Mouse (Mus musculus) liver, adult 2 months (tissue): ENCODE data around the gene Fkbp8.

Experiments
- CTCF ChIP-seq: fragments of 200-500 bp; IDR thresholded peaks from 2 replicates; pipeline ENCODE4 v1.5.1; 2011; ENCODE audit warnings: low read depth, low read length, control low read depth
- POLR2A ChIP-seq: fragments of 200-500 bp; IDR thresholded peaks from 2 replicates; pipeline ENCODE4 v1.6.1; 2011; ENCODE audit warnings: low read length, control low read depth; ENCODE audit not compliant: insufficient read depth; ENCODE audit errors: extremely low read depth

DNA sequence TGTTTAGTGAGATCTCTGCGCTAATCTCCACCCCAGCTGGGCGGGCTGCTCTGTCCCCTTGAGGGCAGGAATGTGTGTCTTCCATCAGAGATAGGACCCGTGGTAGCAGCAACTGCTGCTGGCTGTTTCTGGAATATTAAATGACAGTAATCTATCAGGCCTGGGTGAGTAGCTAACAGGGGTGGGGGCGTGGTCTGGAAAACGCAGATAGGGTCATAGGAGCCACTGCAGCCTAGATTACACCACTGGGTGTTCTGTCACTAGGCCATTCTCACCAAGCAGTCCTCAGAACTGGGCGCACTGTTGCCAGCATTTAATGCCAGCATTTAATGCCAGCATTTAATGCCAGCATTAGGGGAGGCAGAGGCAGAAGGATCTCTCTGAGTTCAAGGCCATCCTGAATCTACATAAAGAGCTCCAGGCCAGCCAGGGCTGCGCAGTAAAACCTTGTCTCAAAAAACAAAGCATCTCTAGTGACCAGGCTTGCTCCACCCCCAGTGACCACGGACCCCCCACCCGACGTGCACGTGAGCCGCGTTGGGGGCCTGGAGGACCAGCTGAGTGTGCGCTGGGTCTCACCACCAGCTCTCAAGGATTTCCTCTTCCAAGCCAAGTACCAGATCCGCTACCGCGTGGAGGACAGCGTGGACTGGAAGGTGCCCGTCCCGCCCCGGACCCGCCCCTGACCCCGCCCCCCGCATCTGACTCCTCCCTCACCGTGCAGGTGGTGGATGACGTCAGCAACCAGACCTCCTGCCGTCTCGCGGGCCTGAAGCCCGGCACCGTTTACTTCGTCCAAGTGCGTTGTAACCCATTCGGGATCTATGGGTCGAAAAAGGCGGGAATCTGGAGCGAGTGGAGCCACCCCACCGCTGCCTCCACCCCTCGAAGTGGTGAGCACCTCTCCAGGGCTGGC, 26.9 kb upstream of the Fkbp8 start:
- no peak for TF ChIP-seq CTCF
- TF ChIP-seq POLR2A, result no peak
